Mouse (Mus musculus): Measurements from ENCODE around the gene Llph. TPM values are rescaled to one million over a fixed set of nuclear protein-coding genes. Genes with fewer than 3 reads are reported as not detected.

Llph gene
- total and polyA plus RNA-seq, 3 experiments: 75.9 to 237 (median 103) TPM

DNA sequence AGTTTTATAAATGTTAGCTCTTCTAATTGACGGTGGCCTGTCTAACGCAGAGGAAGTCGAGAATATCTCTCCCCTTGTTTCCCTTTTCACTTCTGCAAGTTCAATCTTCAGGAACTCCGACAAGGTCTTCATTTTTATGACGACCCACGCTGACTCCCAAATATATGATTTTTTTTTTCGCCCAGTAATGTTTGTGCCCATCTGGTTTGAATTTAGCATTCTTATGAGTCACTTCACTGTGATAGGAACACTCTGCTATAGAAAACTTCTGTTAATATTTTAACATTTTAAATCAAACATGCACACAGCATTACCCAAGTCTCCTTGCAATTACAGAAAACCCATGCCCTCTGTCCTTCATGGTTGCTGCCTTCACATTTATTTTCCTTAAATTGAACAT lies 46.5 kb downstream of the Llph start:
- Histone ChIP-seq H3K4me1 (ENCODE audit: control insufficient read depth in 1 of 2, insufficient read depth in 2 of 2) (peaks cover 0 to 10% of the 10 kb centered on the region in 2 experiments; a peak in 2 of 4 replicates), H3K4me3 (replicated peaks in 1 of 3; ENCODE audit: low read depth in 2 of 3, low read length in 2 of 3, poor library complexity in 1 of 3) (no peak overlapping the region), H3K9ac (ENCODE audit: insufficient read depth, low read depth) (no peak overlapping the region), H3K27me3 (replicated peaks) (no peaks in the 10 kb centered on the region), H3K4me2 (ENCODE audit: insufficient read depth, low read depth, poor library complexity, severe bottlenecking) (no peak overlapping the region), H3K9me3 (replicated peaks; ENCODE audit: low read length) (no peaks in the 10 kb centered on the region), H3K79me2 (replicated peaks; ENCODE audit: control insufficient read depth, extremely low read depth, insufficient read depth, poor library complexity, severe bottlenecking) (no peaks in the 10 kb centered on the region), H3K27ac (ENCODE audit: insufficient read depth, low read depth) (no peak overlapping the region), H3K36me3 (replicated peaks in 1 of 2; ENCODE audit: control insufficient read depth in 1 of 2, insufficient read depth in 1 of 2, low read length in 1 of 2) (no peaks in the 10 kb centered on the region)
- TF ChIP-seq GABPA (IDR thresholded peaks at IDR 0.05; ENCODE audit: insufficient replicate concordance, low read depth, low read length): no peak
- TF ChIP-seq EP300 (IDR thresholded peaks at IDR 0.05; ENCODE audit: low read length): no peak
- no peak for TF ChIP-seq IRF4 (IDR thresholded peaks at IDR 0.05; ENCODE audit: low read depth, low read length)
- no peak for TF ChIP-seq NELFE (IDR thresholded peaks at IDR 0.05; ENCODE audit: low read depth, low read length)
- no peak for TF ChIP-seq E2F4 (IDR thresholded peaks at IDR 0.05; ENCODE audit: insufficient replicate concordance, low read depth, low read length)
- DNase-seq (ENCODE audit: extremely low read depth): no peak
- in situ Hi-C loops (cut with MboI; ENCODE audit: low pct_ligation_motif_present, low pct_unique_long_range_greater_than_20kb, low sequenced_read_pairs) (loop anchor here (25.0 kb wide), 1 partner anchor 589 kb away; no protein-coding TSS in a partner anchor), dilution Hi-C loops (cut with MboI; ENCODE audit: extremely low pct_ligation_motif_present, extremely low pct_unique_long_range_greater_than_20kb, low sequenced_read_pairs) (no loop called here)

GRCm38 (mm10) chr10:120279482-120280128 lies 52.7 kb downstream of the Llph start:
- dilution Hi-C loops (cut with MboI; ENCODE audit: extremely low pct_ligation_motif_present, extremely low pct_unique_long_range_greater_than_20kb, low sequenced_read_pairs) (no loop called here), in situ Hi-C loops (cut with MboI; ENCODE audit: low pct_ligation_motif_present, low pct_unique_long_range_greater_than_20kb, low sequenced_read_pairs) (no loop called here)
- no peak overlapping the region for H3K4me2 ChIP-seq (ENCODE audit: insufficient read depth, low read depth, poor library complexity, severe bottlenecking)
- no peaks in the 10 kb centered on the region for H3K79me2 ChIP-seq (replicated peaks; ENCODE audit: control insufficient read depth, extremely low read depth, insufficient read depth, poor library complexity, severe bottlenecking)
- no peaks in the 10 kb centered on the region for H3K27me3 ChIP-seq (replicated peaks)
- H3K4me1 ChIP-seq (ENCODE audit: control insufficient read depth in 1 of 2, insufficient read depth in 2 of 2): no peaks in the 10 kb centered on the region
- no peak overlapping the region for H3K9ac ChIP-seq (ENCODE audit: insufficient read depth, low read depth)
- TF ChIP-seq E2F4 (IDR thresholded peaks at IDR 0.05; ENCODE audit: insufficient replicate concordance, low read depth, low read length) (no peak), KAT2A (IDR thresholded peaks at IDR 0.05; ENCODE audit: insufficient replicate concordance, low read length) (no peak), MAFK (IDR thresholded peaks at IDR 0.05; ENCODE audit: insufficient replicate concordance, low read length) (no peak), HCFC1 (IDR thresholded peaks at IDR 0.05; ENCODE audit: low read depth, low read length) (no peak), USF1 (IDR thresholded peaks at IDR 0.05; ENCODE audit: low read depth, low read length) (no peak), ZKSCAN1 (IDR thresholded peaks at IDR 0.05; ENCODE audit: borderline replicate concordance, low read depth, low read length) (no peak), JUN (IDR thresholded peaks at IDR 0.05; ENCODE audit: insufficient read depth, low read depth, low read length) (no peak), MEF2A (IDR thresholded peaks at IDR 0.05; ENCODE audit: borderline replicate concordance, low read depth, low read length) (no peak), ZMIZ1 (IDR thresholded peaks at IDR 0.05; ENCODE audit: low read depth, low read length) (no peak), ETS1 (conservative IDR thresholded peaks at IDR 0.05; ENCODE audit: low read depth, low read length) (no peak)
- H3K9me3 ChIP-seq (replicated peaks; ENCODE audit: low read length): peaks cover 2% of the 10 kb centered on the region
- H3K36me3 ChIP-seq (replicated peaks in 1 of 2; ENCODE audit: control insufficient read depth in 1 of 2, insufficient read depth in 1 of 2, low read length in 1 of 2): no peaks in the 10 kb centered on the region
- no peak overlapping the region for H3K4me3 ChIP-seq (replicated peaks in 1 of 3; ENCODE audit: low read depth in 2 of 3, low read length in 2 of 3, poor library complexity in 1 of 3)
- no peak overlapping the region for H3K27ac ChIP-seq (ENCODE audit: insufficient read depth, low read depth)
- no peak for DNase-seq (ENCODE audit: extremely low read depth)
